Mouse (Mus musculus): ENCODE data around the gene Hspb2. TPM values are rescaled to one million over a fixed set of nuclear protein-coding genes. Genes with fewer than 3 reads are reported as not detected.
A peak's percentile ranks its signal among the peaks of the same experiment; 100 is the strongest.

The Hspb2 gene
- total and polyA plus RNA-seq, 3 experiments, result not detected

- dilution Hi-C loops (cut with MboI; ENCODE audit: extremely low pct_ligation_motif_present, extremely low pct_unique_long_range_greater_than_20kb, low sequenced_read_pairs), result no loop called here
- H3K4me2 ChIP-seq (ENCODE audit: insufficient read depth, low read depth, poor library complexity, severe bottlenecking), result no peak overlapping the region
Observed at GRCm38 (mm10) chr9:50763331-50763730, 11.2 kb upstream of the Hspb2 start.

GRCm38 (mm10) chr9:50761520-50762243, 9.5 kb upstream of the Hspb2 start:
- Histone ChIP-seq H3K27ac (ENCODE audit: insufficient read depth, low read depth) (no peak overlapping the region), H3K79me2 (replicated peaks; ENCODE audit: control insufficient read depth, extremely low read depth, insufficient read depth, poor library complexity, severe bottlenecking) (no peaks in the 10 kb centered on the region), H3K9me3 (replicated peaks; ENCODE audit: low read length) (no peaks in the 10 kb centered on the region), H3K4me2 (ENCODE audit: insufficient read depth, low read depth, poor library complexity, severe bottlenecking) (no peak overlapping the region), H3K4me1 (ENCODE audit: control insufficient read depth in 1 of 2, insufficient read depth in 2 of 2) (peaks cover 0 to 8% of the 10 kb centered on the region in 2 experiments; a peak in 2 of 4 replicates), H3K27me3 (replicated peaks) (peaks cover 2% of the 10 kb centered on the region), H3K9ac (ENCODE audit: insufficient read depth, low read depth) (no peak overlapping the region), H3K4me3 (replicated peaks in 1 of 3; ENCODE audit: low read depth in 2 of 3, low read length in 2 of 3, poor library complexity in 1 of 3) (no peak overlapping the region), H3K36me3 (replicated peaks in 1 of 2; ENCODE audit: control insufficient read depth in 1 of 2, insufficient read depth in 1 of 2, low read length in 1 of 2) (peaks cover 0 to 8% of the 10 kb centered on the region in 2 experiments)
- no peak for DNase-seq (ENCODE audit: extremely low read depth)
- TF ChIP-seq ZNF384 (IDR thresholded peaks at IDR 0.05; ENCODE audit: low read depth, low read length), result no peak
- TF ChIP-seq MAFK (IDR thresholded peaks at IDR 0.05; ENCODE audit: insufficient replicate concordance, low read length), result no peak
- no peak for TF ChIP-seq JUN (IDR thresholded peaks at IDR 0.05; ENCODE audit: insufficient read depth, low read depth, low read length)
- no peak for TF ChIP-seq KAT2A (IDR thresholded peaks at IDR 0.05; ENCODE audit: insufficient replicate concordance, low read length)
- no peak for TF ChIP-seq ETS1 (conservative IDR thresholded peaks at IDR 0.05; ENCODE audit: low read depth, low read length)
- TF ChIP-seq MEF2A (IDR thresholded peaks at IDR 0.05; ENCODE audit: borderline replicate concordance, low read depth, low read length), result no peak
- TF ChIP-seq GABPA (IDR thresholded peaks at IDR 0.05; ENCODE audit: insufficient replicate concordance, low read depth, low read length), result no peak
- no peak for TF ChIP-seq ZC3H11A (IDR thresholded peaks at IDR 0.05; ENCODE audit: low read depth, low read length)
- no peak for TF ChIP-seq POLR2A (IDR thresholded peaks at IDR 0.05; ENCODE audit: low read depth, low read length)
- TF ChIP-seq HCFC1 (IDR thresholded peaks at IDR 0.05; ENCODE audit: low read depth, low read length), result no peak
- no peak for TF ChIP-seq MAZ (IDR thresholded peaks at IDR 0.05; ENCODE audit: low read depth, low read length)
- no peak for TF ChIP-seq E2F4 (IDR thresholded peaks at IDR 0.05; ENCODE audit: insufficient replicate concordance, low read depth, low read length)
- TF ChIP-seq TBP (conservative IDR thresholded peaks at IDR 0.05; ENCODE audit: low read depth, low read length), result no peak
- no peak for TF ChIP-seq NELFE (IDR thresholded peaks at IDR 0.05; ENCODE audit: low read depth, low read length)
- TF ChIP-seq ELF1 (IDR thresholded peaks at IDR 0.05; ENCODE audit: low read depth, low read length), result no peak
- TF ChIP-seq BHLHE40 (IDR thresholded peaks at IDR 0.05; ENCODE audit: low read depth, low read length), result no peak
- no peak for TF ChIP-seq ZKSCAN1 (IDR thresholded peaks at IDR 0.05; ENCODE audit: borderline replicate concordance, low read depth, low read length)
- dilution Hi-C loops (cut with MboI; ENCODE audit: extremely low pct_ligation_motif_present, extremely low pct_unique_long_range_greater_than_20kb, low sequenced_read_pairs) (no loop called here), in situ Hi-C loops (cut with MboI; ENCODE audit: low pct_ligation_motif_present, low pct_unique_long_range_greater_than_20kb, low sequenced_read_pairs) (no loop called here)

More at GRCm38 (mm10) chr9:50763331-50763730, 11.2 kb upstream of the Hspb2 start:
- peaks cover 0 to 8% of the 10 kb centered on the region in 2 experiments for H3K36me3 ChIP-seq (replicated peaks in 1 of 2; ENCODE audit: control insufficient read depth in 1 of 2, insufficient read depth in 1 of 2, low read length in 1 of 2)
- H3K9ac ChIP-seq (ENCODE audit: insufficient read depth, low read depth), result no peak overlapping the region
- peaks cover 0 to 7% of the 10 kb centered on the region in 2 experiments; a peak in 2 of 4 replicates for H3K4me1 ChIP-seq (ENCODE audit: control insufficient read depth in 1 of 2, insufficient read depth in 2 of 2)
- peaks cover 2% of the 10 kb centered on the region for H3K27me3 ChIP-seq (replicated peaks)
- no peaks in the 10 kb centered on the region for H3K79me2 ChIP-seq (replicated peaks; ENCODE audit: control insufficient read depth, extremely low read depth, insufficient read depth, poor library complexity, severe bottlenecking)
- no peak overlapping the region for H3K27ac ChIP-seq (ENCODE audit: insufficient read depth, low read depth)
- DNase-seq (ENCODE audit: extremely low read depth), result no peak
- H3K4me3 ChIP-seq (replicated peaks in 1 of 3; ENCODE audit: low read depth in 2 of 3, low read length in 2 of 3, poor library complexity in 1 of 3), result no peak overlapping the region
- TF ChIP-seq MAZ (IDR thresholded peaks at IDR 0.05; ENCODE audit: low read depth, low read length), result no peak
- TF ChIP-seq MYC (IDR thresholded peaks at IDR 0.05; ENCODE audit: low read depth, low read length), result no peak
- no peak for TF ChIP-seq POLR2A (IDR thresholded peaks at IDR 0.05; ENCODE audit: low read depth, low read length)
- TF ChIP-seq SMC3 (IDR thresholded peaks at IDR 0.05; ENCODE audit: low read depth, low read length), result peak; percentile 43; the same call in 1 of the 2 replicates
- no peak for TF ChIP-seq MXI1 (IDR thresholded peaks at IDR 0.05; ENCODE audit: low read depth, low read length)
- peak; percentile 27 to 54; a peak in 3 of 4 replicates for TF ChIP-seq CTCF (conservative IDR thresholded peaks at IDR 0.05 in 1 of 2, IDR thresholded peaks at IDR 0.05 in 1 of 2; ENCODE audit: low read depth in 2 of 2, low read length in 2 of 2)
- no peak for TF ChIP-seq TBP (conservative IDR thresholded peaks at IDR 0.05; ENCODE audit: low read depth, low read length)
- TF ChIP-seq RAD21 (IDR thresholded peaks at IDR 0.05; ENCODE audit: low read depth, low read length), result peak; percentile 20
- TF ChIP-seq ZNF384 (IDR thresholded peaks at IDR 0.05; ENCODE audit: low read depth, low read length), result no peak
- no peaks in the 10 kb centered on the region for H3K9me3 ChIP-seq (replicated peaks; ENCODE audit: low read length)
- in situ Hi-C loops (cut with MboI; ENCODE audit: low pct_ligation_motif_present, low pct_unique_long_range_greater_than_20kb, low sequenced_read_pairs), result no loop called here

All from CH12.LX (cell line).